11 mouse cellular contexts compared by ENCODE assay signal in genomic region chr16:50847693-50848092, GRCm38 (mm10).
DNase-seq lines count a peak whose midpoint lies in the region; ATAC-seq and TF ChIP-seq lines count a peak whose summit lies in the region.
"Had no signal": no experiment of that assay in that cellular context is flagged by ENCODE, and none has a peak within 500 bp of the region (broad histone marks: within the 10 kb centered on the region; RNA-seq: fewer than 3 reads in every experiment).

No protein-coding gene starts in this region.

- no peak overlapping the region for H3K4me3 ChIP-seq in heart, adult 2 months
- H3K4me3 ChIP-seq in liver, embryonic 14.5 days (ENCODE audit: insufficient read depth in 1 of 2, low read depth in 2 of 2, low read length in 2 of 2) = no peak overlapping the region
- H3K4me3 ChIP-seq in hindbrain, embryonic 11.5 days (ENCODE audit: low read depth, low read length) = no peak overlapping the region
- H3K4me3 ChIP-seq: embryonic facial prominence, embryonic 13.5 days had no signal

- H3K27ac ChIP-seq in heart, adult 2 months = no peak overlapping the region
- no peak overlapping the region for H3K27ac ChIP-seq in liver, embryonic 14.5 days
- H3K27ac ChIP-seq in hindbrain, embryonic 11.5 days (ENCODE audit: low read depth, low read length) = no peak overlapping the region
- H3K27ac ChIP-seq: embryonic facial prominence, embryonic 13.5 days had no signal

- no peaks in the 10 kb centered on the region for H3K9me3 ChIP-seq in liver, embryonic 14.5 days (ENCODE audit: control insufficient read depth, low read length)
- H3K9me3 ChIP-seq in hindbrain, embryonic 11.5 days (ENCODE audit: control insufficient read depth, low read length) = no peaks in the 10 kb centered on the region
- H3K9me3 ChIP-seq: embryonic facial prominence, embryonic 13.5 days had no signal

- ATAC-seq in liver, embryonic 14.5 days (ENCODE audit: insufficient read depth) = no peak
- no peak for ATAC-seq in hindbrain, embryonic 11.5 days (ENCODE audit: low FRiP score)

- TF ChIP-seq CTCF in heart, adult 2 months (IDR thresholded peaks at IDR 0.05) = peak; percentile 54
- TF ChIP-seq CTCF in liver, embryonic 14.5 days (IDR thresholded peaks at IDR 0.05; ENCODE audit: low read depth) = 0 out of 2 replicates have a peak, but pooled peaks have one; percentile 8

- no peaks in the 10 kb centered on the region for H3K79me2 ChIP-seq in heart, adult 2 months (replicated peaks; ENCODE audit: control insufficient read depth, insufficient read depth, low read length)

- intact Hi-C loops in heart, adult 2 months (cut with DNase I) = no loop called here
- intact Hi-C loops in heart, postnatal 36 days (cut with DNase I) = loop anchor here (10.0 kb wide), 1 partner anchor 467 kb away; no protein-coding TSS in a partner anchor

- H3K9ac ChIP-seq in heart, adult 2 months (ENCODE audit: low read depth, low read length) = no peak overlapping the region
- H3K9ac ChIP-seq in liver, embryonic 14.5 days (replicated peaks) = no peak overlapping the region
- H3K9ac ChIP-seq in hindbrain, embryonic 11.5 days (ENCODE audit: low read depth, low read length) = no peak overlapping the region
- H3K9ac ChIP-seq: embryonic facial prominence, embryonic 13.5 days had no signal

- no peak for TF ChIP-seq POLR2A in heart, adult 2 months (IDR thresholded peaks at IDR 0.05; ENCODE audit: insufficient read depth, low read depth, low read length)

- no peak overlapping the region for H3K4me2 ChIP-seq in liver, embryonic 14.5 days (ENCODE audit: low read depth)
- H3K4me2 ChIP-seq in hindbrain, embryonic 11.5 days (replicated peaks; ENCODE audit: low read depth, low read length) = no peak overlapping the region
- H3K4me2 ChIP-seq: embryonic facial prominence, embryonic 13.5 days had no signal

- WGBS in heart, adult 2 months = 33% methylated on average over 2 of the region's 2 CpGs
- 46% methylated on average over 2 of the region's 2 CpGs for WGBS in liver, embryonic 14.5 days (ENCODE audit: insufficient replicate concordance)
- WGBS in hindbrain, embryonic 11.5 days = 68% methylated on average over 2 of the region's 2 CpGs

- TF ChIP-seq EP300 in heart, adult 2 months (IDR thresholded peaks at IDR 0.05; ENCODE audit: insufficient read depth, low read depth, low read length) = no peak
- TF ChIP-seq EP300 in liver, embryonic 14.5 days (IDR thresholded peaks at IDR 0.05; ENCODE audit: low read depth) = no peak

- no peaks in the 10 kb centered on the region for H3K27me3 ChIP-seq in heart, adult 2 months (ENCODE audit: control insufficient read depth, insufficient read depth, low read length)
- H3K27me3 ChIP-seq in liver, embryonic 14.5 days (ENCODE audit: control insufficient read depth, insufficient read depth, low read length) = no peaks in the 10 kb centered on the region
- no peaks in the 10 kb centered on the region for H3K27me3 ChIP-seq in hindbrain, embryonic 11.5 days (ENCODE audit: control insufficient read depth, insufficient read depth, low read length)
- H3K27me3 ChIP-seq: embryonic facial prominence, embryonic 13.5 days had no signal

- H3K4me1 ChIP-seq in heart, adult 2 months (ENCODE audit: control insufficient read depth, insufficient read depth, low read length) = no peaks in the 10 kb centered on the region
- H3K4me1 ChIP-seq in liver, embryonic 14.5 days (replicated peaks; ENCODE audit: control insufficient read depth in 2 of 2, insufficient read depth in 2 of 2, low read length in 1 of 2) = no peaks in the 10 kb centered on the region
- H3K4me1 ChIP-seq in hindbrain, embryonic 11.5 days (replicated peaks; ENCODE audit: control insufficient read depth, insufficient read depth, low read length) = no peaks in the 10 kb centered on the region
- H3K4me1 ChIP-seq: embryonic facial prominence, embryonic 13.5 days had no signal

- H3K36me3 ChIP-seq in heart, adult 2 months (ENCODE audit: control insufficient read depth, insufficient read depth, low read length) = no peaks in the 10 kb centered on the region
- no peaks in the 10 kb centered on the region for H3K36me3 ChIP-seq in liver, embryonic 14.5 days (replicated peaks; ENCODE audit: control insufficient read depth, insufficient read depth, low read depth)
- H3K36me3 ChIP-seq in hindbrain, embryonic 11.5 days (ENCODE audit: control insufficient read depth, insufficient read depth, low read length) = no peaks in the 10 kb centered on the region
- H3K36me3 ChIP-seq: embryonic facial prominence, embryonic 13.5 days had no signal

- DNase-seq in heart, adult 2 months = no peak
- no peak for DNase-seq in heart, postnatal 36 days
- no peak for DNase-seq in liver, embryonic 14.5 days (ENCODE audit: low read depth in 3 of 3, low spot score in 3 of 3)
- DNase-seq in liver = no peak
- DNase-seq in adrenal gland, postnatal 25 days = peak; percentile 8
- peak; percentile 19 to 37 for DNase-seq in layer of hippocampus, adult 8-10 months (ENCODE audit: low spot score in 2 of 2)
- no peak for DNase-seq in hindbrain, embryonic 11.5 days (ENCODE audit: low spot score)
- DNase-seq: heart, postnatal 14 days; kidney, postnatal 25 days; thymus, postnatal 14 days had no signal

Comparison
In these comparisons a context has a peak if more than half of its experiments do, and no peak if none do; other contexts are left out.
1. DNase-seq: peak in adrenal gland, postnatal 25 days (single experiment) and layer of hippocampus, adult 8-10 months (2 of 2); none in heart, adult 2 months (0 of 2), heart, postnatal 36 days (0 of 2), liver, embryonic 14.5 days (0 of 3), liver (single experiment) and hindbrain, embryonic 11.5 days (single experiment).